Mouse (Mus musculus): ENCODE measurements around the gene Usp37. TPM values are rescaled to one million over a fixed set of nuclear protein-coding genes. Genes with fewer than 3 reads are reported as not detected.
A peak's percentile ranks its signal among the peaks of the same experiment; 100 is the strongest.

Usp37 gene
- total and polyA plus RNA-seq, 2 experiments, result 1.4 to 5.3 TPM

- no peaks in the 10 kb centered on the region for H3K79me2 ChIP-seq (ENCODE audit: control insufficient read depth, insufficient read depth, low read length)
- H3K27ac ChIP-seq (replicated peaks; ENCODE audit: insufficient read depth, low read depth, low read length), result no peak overlapping the region
- WGBS, result 84% methylated on average over 6 of the region's 6 CpGs
- no peaks in the 10 kb centered on the region for H3K27me3 ChIP-seq (ENCODE audit: control insufficient read depth, insufficient read depth, low read length)
- H3K4me3 ChIP-seq (ENCODE audit: insufficient read depth, low read depth, low read length), result no peak overlapping the region
- H3K4me1 ChIP-seq (ENCODE audit: control insufficient read depth, insufficient read depth, low read length), result no peaks in the 10 kb centered on the region
- no peak overlapping the region for H3K9ac ChIP-seq (ENCODE audit: low read depth, low read length)
- no peak for TF ChIP-seq CTCF (IDR thresholded peaks at IDR 0.05; ENCODE audit: low read depth, low read length)
- TF ChIP-seq POLR2A (IDR thresholded peaks at IDR 0.05; ENCODE audit: extremely low read depth, insufficient read depth, low read length), result no peak
- DNase-seq (ENCODE audit: extremely low read depth, low read depth, low spot score), result no peak
- H3K36me3 ChIP-seq (ENCODE audit: control insufficient read depth, insufficient read depth, low read length), result peaks cover 3% of the 10 kb centered on the region
Observed at GRCm38 (mm10) chr1:74433220-74433619, 110.9 kb downstream of the Usp37 start.

- 58% methylated on average over 7 of the region's 7 CpGs for WGBS
- no peaks in the 10 kb centered on the region for H3K4me1 ChIP-seq (ENCODE audit: control insufficient read depth, insufficient read depth, low read length)
- H3K36me3 ChIP-seq (ENCODE audit: control insufficient read depth, insufficient read depth, low read length), result no peaks in the 10 kb centered on the region
Observed at GRCm38 (mm10) chr1:74425845-74426244, 118.2 kb downstream of the Usp37 start.

GRCm38 (mm10) chr1:74423147-74423546 is 120.9 kb downstream of the Usp37 start:
- Histone ChIP-seq H3K79me2 (ENCODE audit: control insufficient read depth, insufficient read depth, low read length) (no peaks in the 10 kb centered on the region), H3K36me3 (ENCODE audit: control insufficient read depth, insufficient read depth, low read length) (no peaks in the 10 kb centered on the region), H3K27me3 (ENCODE audit: control insufficient read depth, insufficient read depth, low read length) (no peaks in the 10 kb centered on the region), H3K4me1 (ENCODE audit: control insufficient read depth, insufficient read depth, low read length) (no peaks in the 10 kb centered on the region), H3K9ac (ENCODE audit: low read depth, low read length) (no peak overlapping the region), H3K4me3 (ENCODE audit: insufficient read depth, low read depth, low read length) (no peak overlapping the region), H3K27ac (replicated peaks; ENCODE audit: insufficient read depth, low read depth, low read length) (no peak overlapping the region)
- DNase-seq (ENCODE audit: extremely low read depth, low read depth, low spot score), result no peak
- 73% methylated on average over 8 of the region's 8 CpGs for WGBS
- TF ChIP-seq CTCF (IDR thresholded peaks at IDR 0.05; ENCODE audit: low read depth, low read length), result no peak
- no peak for TF ChIP-seq POLR2A (IDR thresholded peaks at IDR 0.05; ENCODE audit: extremely low read depth, insufficient read depth, low read length)

More at GRCm38 (mm10) chr1:74425845-74426244, 118.2 kb downstream of the Usp37 start:
- Histone ChIP-seq H3K4me3 (ENCODE audit: insufficient read depth, low read depth, low read length) (no peak overlapping the region), H3K27me3 (ENCODE audit: control insufficient read depth, insufficient read depth, low read length) (no peaks in the 10 kb centered on the region), H3K79me2 (ENCODE audit: control insufficient read depth, insufficient read depth, low read length) (no peaks in the 10 kb centered on the region), H3K9ac (ENCODE audit: low read depth, low read length) (no peak overlapping the region), H3K27ac (replicated peaks; ENCODE audit: insufficient read depth, low read depth, low read length) (no peak overlapping the region)
- no peak for DNase-seq (ENCODE audit: extremely low read depth, low read depth, low spot score)
- no peak for TF ChIP-seq POLR2A (IDR thresholded peaks at IDR 0.05; ENCODE audit: extremely low read depth, insufficient read depth, low read length)
- TF ChIP-seq CTCF (IDR thresholded peaks at IDR 0.05; ENCODE audit: low read depth, low read length), result no peak

GRCm38 (mm10) chr1:74419440-74419794 is 124.7 kb downstream of the Usp37 start:
- Histone ChIP-seq H3K27me3 (ENCODE audit: control insufficient read depth, insufficient read depth, low read length) (no peaks in the 10 kb centered on the region), H3K36me3 (ENCODE audit: control insufficient read depth, insufficient read depth, low read length) (no peaks in the 10 kb centered on the region), H3K4me3 (ENCODE audit: insufficient read depth, low read depth, low read length) (no peak overlapping the region), H3K27ac (replicated peaks; ENCODE audit: insufficient read depth, low read depth, low read length) (no peak overlapping the region), H3K79me2 (ENCODE audit: control insufficient read depth, insufficient read depth, low read length) (no peaks in the 10 kb centered on the region), H3K9ac (ENCODE audit: low read depth, low read length) (no peak overlapping the region), H3K4me1 (ENCODE audit: control insufficient read depth, insufficient read depth, low read length) (no peaks in the 10 kb centered on the region)
- TF ChIP-seq CTCF (IDR thresholded peaks at IDR 0.05; ENCODE audit: low read depth, low read length) (no peak), POLR2A (IDR thresholded peaks at IDR 0.05; ENCODE audit: extremely low read depth, insufficient read depth, low read length) (no peak)
- 67% methylated on average over 9 of the region's 9 CpGs for WGBS
- no peak for DNase-seq (ENCODE audit: extremely low read depth, low read depth, low spot score)

- Histone ChIP-seq H3K27me3 (ENCODE audit: control insufficient read depth, insufficient read depth, low read length) (no peaks in the 10 kb centered on the region), H3K36me3 (ENCODE audit: control insufficient read depth, insufficient read depth, low read length) (no peaks in the 10 kb centered on the region), H3K9ac (ENCODE audit: low read depth, low read length) (no peak overlapping the region), H3K27ac (replicated peaks; ENCODE audit: insufficient read depth, low read depth, low read length) (no peak overlapping the region), H3K4me1 (ENCODE audit: control insufficient read depth, insufficient read depth, low read length) (no peaks in the 10 kb centered on the region), H3K4me3 (ENCODE audit: insufficient read depth, low read depth, low read length) (no peak overlapping the region), H3K79me2 (ENCODE audit: control insufficient read depth, insufficient read depth, low read length) (no peaks in the 10 kb centered on the region)
- no peak for DNase-seq (ENCODE audit: extremely low read depth, low read depth, low spot score)
- TF ChIP-seq POLR2A (IDR thresholded peaks at IDR 0.05; ENCODE audit: extremely low read depth, insufficient read depth, low read length) (no peak), CTCF (IDR thresholded peaks at IDR 0.05; ENCODE audit: low read depth, low read length) (no peak)
- 71% methylated on average over 17 of the region's 17 CpGs for WGBS
Observed at GRCm38 (mm10) chr1:74418747-74419439, 125.2 kb downstream of the Usp37 start.

GRCm38 (mm10) chr1:74415143-74415542 is 128.9 kb downstream of the Usp37 start:
- Histone ChIP-seq H3K27ac (replicated peaks; ENCODE audit: insufficient read depth, low read depth, low read length) (no peak overlapping the region), H3K27me3 (ENCODE audit: control insufficient read depth, insufficient read depth, low read length) (no peaks in the 10 kb centered on the region), H3K79me2 (ENCODE audit: control insufficient read depth, insufficient read depth, low read length) (no peaks in the 10 kb centered on the region), H3K4me3 (ENCODE audit: insufficient read depth, low read depth, low read length) (no peak overlapping the region), H3K9ac (ENCODE audit: low read depth, low read length) (no peak overlapping the region), H3K4me1 (ENCODE audit: control insufficient read depth, insufficient read depth, low read length) (no peaks in the 10 kb centered on the region), H3K36me3 (ENCODE audit: control insufficient read depth, insufficient read depth, low read length) (no peaks in the 10 kb centered on the region)
- DNase-seq (ENCODE audit: extremely low read depth, low read depth, low spot score), result peak; percentile 76
- WGBS, result 53% methylated on average over 4 of the region's 4 CpGs
- no peak for TF ChIP-seq POLR2A (IDR thresholded peaks at IDR 0.05; ENCODE audit: extremely low read depth, insufficient read depth, low read length)
- TF ChIP-seq CTCF (IDR thresholded peaks at IDR 0.05; ENCODE audit: low read depth, low read length), result no peak

All from liver, adult 2 months (tissue).